13 mouse cellular contexts compared by ENCODE assay signal in genomic region chr6:17506831-17507230, GRCm38 (mm10). TPM values are rescaled to one million over a fixed set of nuclear protein-coding genes. Genes with fewer than 3 reads are reported as not detected.
DNase-seq lines count a peak whose midpoint lies in the region; ATAC-seq and TF ChIP-seq lines count a peak whose summit lies in the region.
"Had no signal": no experiment of that assay in that cellular context is flagged by ENCODE, and none has a peak within 500 bp of the region (broad histone marks: within the 10 kb centered on the region; RNA-seq: fewer than 3 reads in every experiment).

No protein-coding gene starts in this region.

- no peaks in the 10 kb centered on the region for H3K36me3 ChIP-seq in intestine, embryonic 15.5 days
- H3K36me3 ChIP-seq in stomach, postnatal 0 days (ENCODE audit: control insufficient read depth, insufficient read depth, low read length) = no peaks in the 10 kb centered on the region
- no peaks in the 10 kb centered on the region for H3K36me3 ChIP-seq in neural tube, embryonic 15.5 days
- H3K36me3 ChIP-seq: hindbrain, embryonic 10.5 days; liver, embryonic 15.5 days had no signal

- no peak overlapping the region for H3K4me3 ChIP-seq in intestine, embryonic 15.5 days (replicated peaks)
- no peak overlapping the region for H3K4me3 ChIP-seq in stomach, postnatal 0 days (ENCODE audit: low read depth, low read length)
- no peak overlapping the region for H3K4me3 ChIP-seq in neural tube, embryonic 15.5 days (replicated peaks)
- H3K4me3 ChIP-seq: hindbrain, embryonic 10.5 days; liver, embryonic 15.5 days had no signal

- WGBS in intestine, embryonic 15.5 days = 86% methylated on average over 2 of the region's 2 CpGs
- WGBS in stomach, postnatal 0 days = 35% methylated on average over 2 of the region's 2 CpGs
- 91% methylated on average over 2 of the region's 2 CpGs for WGBS in neural tube, embryonic 15.5 days

- TF ChIP-seq CTCF in stomach, postnatal 0 days (IDR thresholded peaks at IDR 0.05; ENCODE audit: low read depth) = no peak

- no peaks in the 10 kb centered on the region for H3K27me3 ChIP-seq in intestine, embryonic 15.5 days (replicated peaks)
- no peaks in the 10 kb centered on the region for H3K27me3 ChIP-seq in stomach, postnatal 0 days (ENCODE audit: control insufficient read depth, insufficient read depth, low read length)
- H3K27me3 ChIP-seq in neural tube, embryonic 15.5 days (replicated peaks) = no peaks in the 10 kb centered on the region
- H3K27me3 ChIP-seq: CH12.LX; liver, embryonic 15.5 days had no signal

- H3K4me1 ChIP-seq in intestine, embryonic 15.5 days (replicated peaks) = 0 out of 2 replicates have a peak, but pooled peaks cover 4% of the 10 kb centered on the region
- 0 out of 2 replicates have a peak, but pooled peaks cover 2% of the 10 kb centered on the region for H3K4me1 ChIP-seq in stomach, postnatal 0 days (replicated peaks; ENCODE audit: control insufficient read depth, insufficient read depth)
- no peaks in the 10 kb centered on the region for H3K4me1 ChIP-seq in neural tube, embryonic 15.5 days
- H3K4me1 ChIP-seq: hindbrain, embryonic 10.5 days had no signal

- DNase-seq in NIH3T3 (ENCODE audit: low read depth) = peak; percentile 73
- DNase-seq in kidney, postnatal 10 days = peak; percentile 59
- peak; percentile 54 for DNase-seq in stomach, postnatal 0 days (ENCODE audit: low spot score)
- no peak for DNase-seq in c-Kit-positive CD71-positive TER-119-positive erythroid progenitor cells, embryonic 14.5 days (ENCODE audit: low spot score)
- no peak for DNase-seq in cerebellum, adult 11-12 months
- DNase-seq: cerebellum, adult 9-10 months; thymus, postnatal 36 days had no signal

- no peak overlapping the region for H3K9ac ChIP-seq in intestine, embryonic 15.5 days
- no peak overlapping the region for H3K9ac ChIP-seq in stomach, postnatal 0 days (ENCODE audit: low read length)
- no peak overlapping the region for H3K9ac ChIP-seq in neural tube, embryonic 15.5 days (replicated peaks)
- H3K9ac ChIP-seq: liver, embryonic 15.5 days had no signal

- no peak for TF ChIP-seq EP300 in stomach, postnatal 0 days (optimal IDR thresholded peaks at IDR 0.05)

- no peaks in the 10 kb centered on the region for H3K9me3 ChIP-seq in intestine, embryonic 15.5 days
- no peaks in the 10 kb centered on the region for H3K9me3 ChIP-seq in stomach, postnatal 0 days (ENCODE audit: control insufficient read depth, low read length)
- no peaks in the 10 kb centered on the region for H3K9me3 ChIP-seq in neural tube, embryonic 15.5 days (replicated peaks)
- H3K9me3 ChIP-seq: hindbrain, embryonic 10.5 days; liver, embryonic 15.5 days had no signal

- H3K27ac ChIP-seq in intestine, embryonic 15.5 days = no peak overlapping the region
- peak overlapping the region; percentile 0; the same call in 1 of the 2 replicates for H3K27ac ChIP-seq in stomach, postnatal 0 days (replicated peaks)
- H3K27ac ChIP-seq in neural tube, embryonic 15.5 days (replicated peaks) = no peak overlapping the region
- H3K27ac ChIP-seq: hindbrain, embryonic 10.5 days; liver, embryonic 15.5 days had no signal

- peak; percentile 52 for ATAC-seq in intestine, embryonic 15.5 days
- ATAC-seq in stomach, postnatal 0 days (ENCODE audit: low FRiP score, low TSS enrichment) = peak; percentile 79
- ATAC-seq in neural tube, embryonic 15.5 days (ENCODE audit: low FRiP score) = no peak
- ATAC-seq: inflammation-experienced regulatory T-cells, adult 6 months had no signal

- H3K4me2 ChIP-seq in intestine, embryonic 15.5 days (replicated peaks) = no peak overlapping the region
- no peak overlapping the region for H3K4me2 ChIP-seq in stomach, postnatal 0 days (replicated peaks; ENCODE audit: low read depth)
- no peak overlapping the region for H3K4me2 ChIP-seq in neural tube, embryonic 15.5 days
- H3K4me2 ChIP-seq: liver, embryonic 15.5 days had no signal

RNA-seq across cellular contexts. Expression of gene Met, which starts 43.2 kb away (rescaled TPM):
- 12.2 and 13.5 TPM in 2 replicates for polyA plus RNA-seq in intestine, embryonic 15.5 days (2015; fragmentation: Nextera tagmentation; extraction: Ambion mirVana)
- 4.0 and 4.5 TPM in 2 replicates for polyA plus RNA-seq in stomach, postnatal 0 days (2015; fragmentation: Nextera tagmentation; extraction: Ambion mirVana)
- polyA plus RNA-seq in neural tube, embryonic 15.5 days (2015; fragmentation: Nextera tagmentation; extraction: Ambion mirVana) = 2.7 and 3.2 TPM in 2 replicates

Comparison
In these comparisons a context has a peak if more than half of its experiments do, and no peak if none do; other contexts are left out.
1. DNase-seq: peak in NIH3T3 (single experiment), kidney, postnatal 10 days (single experiment) and stomach, postnatal 0 days (single experiment); none in c-Kit-positive CD71-positive TER-119-positive erythroid progenitor cells, embryonic 14.5 days (single experiment) and cerebellum, adult 11-12 months (single experiment).